Mouse (Mus musculus): ENCODE data around the gene Wdr59. TPM values are rescaled to one million over a fixed set of nuclear protein-coding genes. Genes with fewer than 3 reads are reported as not detected.

Wdr59 gene
- polyA plus RNA-seq, 1 experiment from 2014 or later, result 5.4 TPM

- Histone ChIP-seq H3K36me3 (ENCODE audit: control insufficient read depth, insufficient read depth, low read length) (peaks cover 3% of the 10 kb centered on the region; the same call in 1 of the 2 replicates), H3K9ac (replicated peaks; ENCODE audit: low read depth, low read length) (no peak overlapping the region), H3K9me3 (ENCODE audit: control insufficient read depth, low read depth, low read length) (no peaks in the 10 kb centered on the region), H3K27me3 (ENCODE audit: control insufficient read depth, insufficient read depth, low read length) (no peaks in the 10 kb centered on the region), H3K27ac (ENCODE audit: low read length) (no peak overlapping the region), H3K4me2 (replicated peaks; ENCODE audit: low read depth, low read length) (no peak overlapping the region), H3K4me3 (ENCODE audit: low read depth, low read length) (no peak overlapping the region), H3K4me1 (ENCODE audit: control insufficient read depth, insufficient read depth, low read length) (0 out of 2 replicates have a peak, but pooled peaks cover 3% of the 10 kb centered on the region)
- no peak for ATAC-seq (ENCODE audit: insufficient number of reproducible peaks, insufficient read depth, low FRiP score, low read depth)
- 94% methylated on average over 3 of the region's 3 CpGs for WGBS
Observed at GRCm38 (mm10) chr8:111547144-111547543, 25.3 kb upstream of the Wdr59 start.

- Histone ChIP-seq H3K4me1 (ENCODE audit: control insufficient read depth, insufficient read depth, low read length) (peaks cover 10% of the 10 kb centered on the region; the same call in 1 of the 2 replicates), H3K4me3 (ENCODE audit: low read depth, low read length) (no peak overlapping the region), H3K4me2 (replicated peaks; ENCODE audit: low read depth, low read length) (no peak overlapping the region), H3K27ac (ENCODE audit: low read length) (no peak overlapping the region), H3K9ac (replicated peaks; ENCODE audit: low read depth, low read length) (no peak overlapping the region), H3K36me3 (ENCODE audit: control insufficient read depth, insufficient read depth, low read length) (peaks cover 3% of the 10 kb centered on the region; the same call in 1 of the 2 replicates), H3K27me3 (ENCODE audit: control insufficient read depth, insufficient read depth, low read length) (no peaks in the 10 kb centered on the region), H3K9me3 (ENCODE audit: control insufficient read depth, low read depth, low read length) (no peaks in the 10 kb centered on the region)
- WGBS, result 82% methylated on average over 8 of the region's 8 CpGs
- no peak for ATAC-seq (ENCODE audit: insufficient number of reproducible peaks, insufficient read depth, low FRiP score, low read depth)
Observed at GRCm38 (mm10) chr8:111545406-111546156, 23.7 kb upstream of the Wdr59 start.

- Histone ChIP-seq H3K27ac (ENCODE audit: low read length) (no peak overlapping the region), H3K4me2 (replicated peaks; ENCODE audit: low read depth, low read length) (no peak overlapping the region), H3K27me3 (ENCODE audit: control insufficient read depth, insufficient read depth, low read length) (no peaks in the 10 kb centered on the region), H3K36me3 (ENCODE audit: control insufficient read depth, insufficient read depth, low read length) (peaks cover 3% of the 10 kb centered on the region; the same call in 1 of the 2 replicates), H3K9me3 (ENCODE audit: control insufficient read depth, low read depth, low read length) (no peaks in the 10 kb centered on the region), H3K4me3 (ENCODE audit: low read depth, low read length) (no peak overlapping the region), H3K9ac (replicated peaks; ENCODE audit: low read depth, low read length) (no peak overlapping the region), H3K4me1 (ENCODE audit: control insufficient read depth, insufficient read depth, low read length) (peaks cover 18% of the 10 kb centered on the region; the same call in 1 of the 2 replicates)
- no peak for ATAC-seq (ENCODE audit: insufficient number of reproducible peaks, insufficient read depth, low FRiP score, low read depth)
- 90% methylated on average over 9 of the region's 9 CpGs for WGBS
Observed at GRCm38 (mm10) chr8:111543712-111544380, 22.0 kb upstream of the Wdr59 start.

GRCm38 (mm10) chr8:111539422-111540076 is 17.7 kb upstream of the Wdr59 start:
- no peak overlapping the region for H3K9ac ChIP-seq (replicated peaks; ENCODE audit: low read depth, low read length)
- WGBS, result 58% methylated on average over 10 of the region's 10 CpGs
- H3K4me3 ChIP-seq (ENCODE audit: low read depth, low read length), result no peak overlapping the region
- H3K9me3 ChIP-seq (ENCODE audit: control insufficient read depth, low read depth, low read length), result no peaks in the 10 kb centered on the region
- no peaks in the 10 kb centered on the region; the same call in 1 of the 2 replicates for H3K36me3 ChIP-seq (ENCODE audit: control insufficient read depth, insufficient read depth, low read length)
- H3K27me3 ChIP-seq (ENCODE audit: control insufficient read depth, insufficient read depth, low read length), result no peaks in the 10 kb centered on the region
- peak overlapping the region; percentile 85 for H3K4me2 ChIP-seq (replicated peaks; ENCODE audit: low read depth, low read length)
- ATAC-seq (ENCODE audit: insufficient number of reproducible peaks, insufficient read depth, low FRiP score, low read depth), result no peak
- H3K27ac ChIP-seq (ENCODE audit: low read length), result no peak overlapping the region
- peaks cover 30% of the 10 kb centered on the region; the same call in 1 of the 2 replicates for H3K4me1 ChIP-seq (ENCODE audit: control insufficient read depth, insufficient read depth, low read length)

GRCm38 (mm10) chr8:111538194-111538593 is 16.3 kb upstream of the Wdr59 start:
- H3K9me3 ChIP-seq (ENCODE audit: control insufficient read depth, low read depth, low read length), result no peaks in the 10 kb centered on the region
- H3K9ac ChIP-seq (replicated peaks; ENCODE audit: low read depth, low read length), result peak overlapping the region; percentile 89; the same call in 1 of the 2 replicates
- peak overlapping the region; percentile 95 for H3K4me3 ChIP-seq (ENCODE audit: low read depth, low read length)
- WGBS, result 3% methylated on average over 2 of the region's 2 CpGs
- no peak overlapping the region for H3K27ac ChIP-seq (ENCODE audit: low read length)
- no peak for ATAC-seq (ENCODE audit: insufficient number of reproducible peaks, insufficient read depth, low FRiP score, low read depth)
- peak overlapping the region; percentile 85 for H3K4me2 ChIP-seq (replicated peaks; ENCODE audit: low read depth, low read length)
- no peaks in the 10 kb centered on the region; the same call in 1 of the 2 replicates for H3K36me3 ChIP-seq (ENCODE audit: control insufficient read depth, insufficient read depth, low read length)
- peaks cover 30% of the 10 kb centered on the region; the same call in 1 of the 2 replicates for H3K4me1 ChIP-seq (ENCODE audit: control insufficient read depth, insufficient read depth, low read length)
- no peaks in the 10 kb centered on the region for H3K27me3 ChIP-seq (ENCODE audit: control insufficient read depth, insufficient read depth, low read length)

GRCm38 (mm10) chr8:111537765-111538158 is 15.9 kb upstream of the Wdr59 start:
- H3K27me3 ChIP-seq (ENCODE audit: control insufficient read depth, insufficient read depth, low read length), result no peaks in the 10 kb centered on the region
- ATAC-seq (ENCODE audit: insufficient number of reproducible peaks, insufficient read depth, low FRiP score, low read depth), result no peak
- no peaks in the 10 kb centered on the region for H3K9me3 ChIP-seq (ENCODE audit: control insufficient read depth, low read depth, low read length)
- H3K27ac ChIP-seq (ENCODE audit: low read length), result no peak overlapping the region; the same call in 1 of the 2 replicates
- no peaks in the 10 kb centered on the region; the same call in 1 of the 2 replicates for H3K36me3 ChIP-seq (ENCODE audit: control insufficient read depth, insufficient read depth, low read length)
- H3K4me3 ChIP-seq (ENCODE audit: low read depth, low read length), result peak overlapping the region; percentile 95
- peak overlapping the region; percentile 89 for H3K9ac ChIP-seq (replicated peaks; ENCODE audit: low read depth, low read length)
- peak overlapping the region; percentile 85 for H3K4me2 ChIP-seq (replicated peaks; ENCODE audit: low read depth, low read length)
- WGBS, result 1% methylated on average over 8 of the region's 8 CpGs
- H3K4me1 ChIP-seq (ENCODE audit: control insufficient read depth, insufficient read depth, low read length), result peaks cover 30% of the 10 kb centered on the region; the same call in 1 of the 2 replicates

GRCm38 (mm10) chr8:111536978-111537764 is 15.3 kb upstream of the Wdr59 start:
- Histone ChIP-seq H3K4me3 (ENCODE audit: low read depth, low read length) (peak overlapping the region; percentile 95), H3K4me2 (replicated peaks; ENCODE audit: low read depth, low read length) (peak overlapping the region; percentile 85), H3K36me3 (ENCODE audit: control insufficient read depth, insufficient read depth, low read length) (no peaks in the 10 kb centered on the region), H3K4me1 (ENCODE audit: control insufficient read depth, insufficient read depth, low read length) (peaks cover 30% of the 10 kb centered on the region; the same call in 1 of the 2 replicates), H3K9ac (replicated peaks; ENCODE audit: low read depth, low read length) (peak overlapping the region; percentile 89), H3K27me3 (ENCODE audit: control insufficient read depth, insufficient read depth, low read length) (no peaks in the 10 kb centered on the region), H3K9me3 (ENCODE audit: control insufficient read depth, low read depth, low read length) (no peaks in the 10 kb centered on the region), H3K27ac (ENCODE audit: low read length) (peak overlapping the region; percentile 95; the same call in 1 of the 2 replicates)
- peak; percentile 15; the same call in 1 of the 2 replicates for ATAC-seq (ENCODE audit: insufficient number of reproducible peaks, insufficient read depth, low FRiP score, low read depth)
- under 1% methylated on average over 57 of the region's 64 CpGs for WGBS

Data from stomach, embryonic 14.5 days (tissue).